Mouse (Mus musculus) gastrocnemius, postnatal 10 days (tissue): ENCODE results near the gene Depdc5. TPM values are rescaled to one million over a fixed set of nuclear protein-coding genes. Genes with fewer than 3 reads are reported as not detected.

Experiments
- DNase-seq: peaks from one replicate; pipeline ENCODE4 v3.0.0; 2021; ENCODE audit warnings: mixed read lengths
- total RNA-seq, 2 experiments: library from RNA; stranded (reverse); gene quantifications; 2 replicates each; pipeline ENCODE4 v1.2.3; 2021

Depdc5 gene
- total RNA-seq, 2 experiments from 2014 or later: 14.2 to 14.5 TPM

DNA sequence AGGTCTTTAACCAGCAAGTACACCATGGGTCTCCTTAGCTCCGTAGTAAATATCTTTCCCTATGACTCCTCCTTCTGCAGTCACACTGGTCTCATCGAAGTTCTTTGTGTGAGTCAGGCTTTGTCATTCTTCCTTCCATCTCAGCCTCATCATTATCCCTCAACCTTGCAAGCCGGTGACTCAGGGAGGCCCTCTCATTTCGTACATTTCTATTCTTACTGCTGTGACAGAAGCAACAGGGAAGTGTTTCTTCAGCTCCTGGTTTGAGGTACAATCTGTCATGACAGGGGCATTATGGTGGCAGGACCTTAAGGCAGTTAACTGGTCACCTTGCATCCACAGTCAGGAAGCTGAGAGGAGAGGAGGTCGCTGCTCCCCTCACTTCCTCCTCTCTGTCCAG is 139.3 kb downstream of the Depdc5 start:
- DNase-seq: no peak

GRCm38 (mm10) chr5:33003500-33003899 is 140.0 kb downstream of the Depdc5 start:
- no peak for DNase-seq

DNA sequence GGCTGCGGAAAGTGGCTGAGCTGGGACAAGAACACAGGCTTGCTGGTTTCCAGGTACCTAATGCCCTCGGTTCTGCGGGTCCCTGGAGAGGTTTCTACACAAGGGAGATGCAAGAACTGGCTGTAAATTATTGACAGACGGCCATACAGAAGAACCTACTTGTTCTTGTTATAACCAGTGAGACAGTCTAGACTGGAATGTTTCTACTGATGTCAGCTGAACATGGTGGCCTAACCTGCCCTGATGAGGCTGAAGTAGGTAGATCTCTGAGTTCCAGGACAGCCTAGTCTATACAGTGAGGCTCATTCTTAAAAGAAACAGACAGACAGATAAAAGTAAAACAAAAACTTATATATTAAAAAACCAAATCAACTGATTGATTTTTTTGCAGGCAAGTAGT is 140.6 kb downstream of the Depdc5 start:
- DNase-seq: no peak

GRCm38 (mm10) chr5:33005442-33006145 is 142.1 kb downstream of the Depdc5 start:
- DNase-seq: no peak

GRCm38 (mm10) chr5:33006670-33007069 is 143.2 kb downstream of the Depdc5 start:
- no peak for DNase-seq

DNA sequence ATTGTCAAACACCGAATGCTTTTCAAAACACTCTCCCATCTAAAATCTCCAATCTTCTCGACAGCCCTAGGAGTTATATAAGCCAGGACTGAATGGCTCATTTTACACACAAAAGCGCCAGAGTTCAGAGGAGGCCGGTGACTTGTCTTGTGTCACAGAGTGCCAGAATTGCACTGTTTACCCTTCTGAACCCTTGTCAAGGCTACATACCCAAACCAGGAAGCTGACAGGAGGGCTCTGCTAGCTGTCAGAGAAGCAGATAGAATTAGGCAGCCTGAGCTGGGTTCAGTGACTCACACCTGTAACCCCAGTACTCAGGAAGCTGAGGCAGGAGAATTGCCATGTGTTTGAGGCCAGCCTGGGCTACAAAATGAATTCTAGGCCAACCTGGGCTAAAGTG is 143.9 kb downstream of the Depdc5 start:
- DNase-seq: no peak

- DNase-seq: no peak
Observed at GRCm38 (mm10) chr5:33009301-33009700, 145.8 kb downstream of the Depdc5 start.

DNA sequence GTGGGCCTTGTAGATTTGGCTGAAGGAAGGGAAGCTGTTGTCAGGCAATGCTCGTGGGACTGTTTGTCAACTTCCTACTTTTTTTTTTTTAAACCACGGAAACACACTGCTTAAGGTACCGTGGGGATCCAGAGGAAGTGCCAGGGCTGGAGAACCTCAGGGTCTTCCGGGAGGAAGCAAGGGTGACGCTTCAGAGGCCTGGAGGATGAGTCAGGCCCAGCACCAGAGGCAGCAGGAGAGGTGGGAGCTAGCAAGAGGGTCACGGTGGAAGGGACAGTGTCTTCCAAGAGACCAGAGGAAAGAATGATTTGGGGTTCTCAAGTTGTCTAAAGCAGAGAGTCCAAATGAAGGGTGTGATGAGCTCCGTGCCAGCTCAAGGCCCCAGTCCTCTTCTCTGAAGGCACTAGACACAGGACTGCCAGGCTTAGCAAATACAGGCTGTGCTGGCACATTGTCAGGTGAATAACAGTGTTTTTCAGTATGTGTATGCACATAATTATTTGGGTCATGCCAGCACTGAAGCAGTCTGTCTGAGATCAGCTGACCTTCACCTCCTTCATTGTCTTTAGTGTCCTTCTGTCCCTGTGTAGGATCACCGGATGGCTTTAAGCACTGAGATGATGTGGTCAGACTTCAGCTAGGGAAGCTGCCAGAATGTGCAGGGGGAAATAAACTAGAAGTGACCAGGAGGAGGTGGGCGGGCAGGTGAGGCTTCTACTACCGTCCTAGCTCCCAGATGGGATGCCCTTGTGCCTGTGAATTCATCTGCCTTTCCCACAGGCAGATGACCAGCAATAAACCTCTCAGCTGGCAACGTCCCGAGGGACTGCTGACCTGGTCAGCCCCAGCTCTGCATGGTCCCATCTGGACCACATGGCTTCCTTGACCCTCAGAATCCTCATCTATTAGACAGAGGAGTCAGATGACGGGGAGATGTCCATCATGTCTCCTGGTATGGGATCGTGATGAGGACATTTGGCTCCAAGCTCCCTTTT is 146.6 kb downstream of the Depdc5 start:
- DNase-seq: no peak

DNA sequence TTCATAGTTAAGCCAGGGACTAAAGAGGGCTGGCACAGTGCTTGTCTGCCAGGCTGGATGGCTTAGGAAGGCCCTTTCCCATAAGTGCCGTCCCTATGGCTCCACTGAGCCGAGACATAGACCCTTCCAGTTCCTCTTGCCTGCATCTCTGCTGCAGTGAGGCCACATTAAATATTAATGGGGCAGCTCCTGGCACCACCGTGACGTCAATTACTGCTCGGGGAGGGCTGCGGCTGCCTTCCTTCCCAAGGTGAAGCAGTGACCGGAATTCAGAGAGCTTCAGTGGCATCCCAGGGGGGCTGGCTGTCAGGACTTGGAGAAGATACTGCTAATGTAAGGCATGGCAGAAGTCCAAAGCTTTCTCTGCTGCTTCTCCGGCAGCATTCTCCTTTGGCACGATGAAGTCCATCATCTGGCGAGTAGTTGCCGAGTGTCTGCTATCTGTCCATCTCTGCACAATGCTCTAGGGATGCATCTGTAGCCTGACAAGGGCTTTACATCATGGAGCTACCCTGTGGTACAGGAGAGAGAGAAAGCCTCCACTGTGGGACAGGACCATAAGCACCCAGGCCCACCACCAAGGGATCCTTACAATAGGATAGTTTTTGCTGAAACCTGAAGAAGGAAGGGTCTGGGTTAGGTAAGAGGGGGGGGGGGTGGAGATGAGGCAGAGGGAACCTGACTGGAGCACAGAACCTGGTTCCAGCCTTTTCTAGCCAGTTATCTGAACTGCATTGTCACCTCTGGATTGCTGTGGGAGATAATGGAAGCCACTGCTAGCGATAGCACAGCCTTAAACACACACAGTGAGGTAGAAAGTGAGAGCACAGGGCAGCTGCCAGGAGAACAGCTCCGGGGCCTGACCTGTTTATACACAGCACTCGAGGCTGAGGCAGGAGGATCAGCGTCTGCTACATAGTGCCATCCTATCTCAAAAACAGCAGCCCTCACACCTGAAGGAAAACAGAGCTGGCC is 147.9 kb downstream of the Depdc5 start:
- DNase-seq: no peak

DNA sequence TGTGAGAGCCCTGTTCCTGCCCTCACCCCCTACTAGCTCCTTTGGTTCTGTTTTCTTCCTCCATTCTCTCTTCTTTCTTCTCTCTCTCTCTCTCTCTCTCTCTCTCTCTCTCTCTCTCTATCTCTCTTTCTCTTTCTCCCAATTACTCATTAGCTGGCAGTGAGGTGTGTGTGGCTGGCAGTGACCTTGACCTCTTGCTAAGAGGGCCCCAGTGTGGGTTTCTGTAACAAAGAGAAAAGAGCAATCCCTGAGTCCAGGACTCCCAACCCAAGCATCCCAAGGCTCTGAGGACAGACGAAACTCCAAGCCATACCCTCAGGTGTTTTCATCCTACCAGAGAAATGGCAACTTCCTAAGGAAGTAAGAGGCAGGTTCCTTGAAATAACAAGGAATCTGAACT is 150.6 kb downstream of the Depdc5 start:
- DNase-seq: no peak

GRCm38 (mm10) chr5:33015579-33015978 is 152.1 kb downstream of the Depdc5 start:
- no peak for DNase-seq

- no peak for DNase-seq
Observed at GRCm38 (mm10) chr5:33018189-33018560, 154.7 kb downstream of the Depdc5 start.

DNA sequence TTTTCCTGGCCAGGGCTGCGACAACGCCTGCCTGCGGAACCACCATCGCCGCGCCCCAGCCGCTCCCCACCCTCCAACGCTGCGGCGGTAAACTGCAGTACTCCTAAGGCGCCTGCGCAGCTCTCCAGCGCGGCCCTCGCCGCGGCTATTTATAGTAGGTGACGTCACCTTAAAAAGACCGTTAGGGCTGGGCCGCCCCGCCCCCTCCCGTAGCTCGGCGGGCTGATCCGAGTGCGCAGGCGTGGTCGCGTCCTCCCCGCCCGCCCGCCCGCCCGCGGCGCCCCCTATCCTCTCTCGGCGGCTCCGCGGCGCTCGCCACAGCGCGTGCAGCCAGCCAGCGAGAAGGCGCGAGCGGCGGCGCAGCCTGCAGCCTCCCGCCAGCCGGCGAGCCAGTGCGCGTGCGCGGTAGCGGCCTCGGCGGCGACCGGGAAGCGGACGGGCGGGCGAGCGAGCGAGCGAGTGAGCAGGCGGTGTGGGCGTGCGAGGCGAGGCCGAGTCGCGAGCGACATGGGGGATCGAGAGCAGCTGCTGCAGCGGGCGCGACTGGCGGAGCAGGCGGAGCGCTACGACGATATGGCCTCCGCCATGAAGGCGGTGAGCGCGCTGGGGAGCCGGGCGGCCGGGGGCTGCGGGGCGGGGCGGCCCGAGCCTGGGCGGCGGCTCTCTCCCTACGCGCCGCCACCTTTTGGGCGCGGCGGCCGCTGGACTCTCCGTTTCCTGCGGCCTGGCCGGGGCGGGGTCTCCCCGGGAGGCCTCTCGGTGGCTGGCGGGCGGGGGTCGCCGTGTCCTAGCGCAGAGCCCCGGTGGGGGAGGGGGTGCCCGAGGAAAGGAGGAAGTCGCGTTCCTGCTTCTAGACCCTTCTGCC is 155.3 kb downstream of the Depdc5 start, which contains the start of gene Ywhah:
Ywhah (plus strand) TSS at position 256 of the 865 bp plus-strand sequence.
- DNase-seq: peak; percentile 96

DNA sequence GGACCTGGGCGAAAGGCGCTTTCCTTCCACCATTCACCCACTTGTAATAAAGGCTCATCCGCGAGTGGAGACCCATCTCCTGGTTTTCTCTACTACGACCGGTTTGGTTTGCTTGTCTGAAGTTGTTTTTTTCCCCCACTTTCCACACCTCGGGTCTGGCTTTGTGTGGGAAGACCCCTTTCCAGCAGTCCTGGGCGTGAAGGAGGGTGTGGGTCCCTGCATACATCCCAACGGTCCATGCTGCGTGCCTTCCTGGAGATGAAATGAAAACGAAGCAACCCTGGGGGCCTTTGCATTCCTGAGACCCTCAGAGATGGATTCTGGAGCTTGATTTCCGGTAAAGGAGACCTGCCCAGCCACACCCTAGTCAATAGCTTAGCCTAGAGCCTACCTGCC is 155.9 kb downstream of the Depdc5 start:
- DNase-seq: no peak

DNA sequence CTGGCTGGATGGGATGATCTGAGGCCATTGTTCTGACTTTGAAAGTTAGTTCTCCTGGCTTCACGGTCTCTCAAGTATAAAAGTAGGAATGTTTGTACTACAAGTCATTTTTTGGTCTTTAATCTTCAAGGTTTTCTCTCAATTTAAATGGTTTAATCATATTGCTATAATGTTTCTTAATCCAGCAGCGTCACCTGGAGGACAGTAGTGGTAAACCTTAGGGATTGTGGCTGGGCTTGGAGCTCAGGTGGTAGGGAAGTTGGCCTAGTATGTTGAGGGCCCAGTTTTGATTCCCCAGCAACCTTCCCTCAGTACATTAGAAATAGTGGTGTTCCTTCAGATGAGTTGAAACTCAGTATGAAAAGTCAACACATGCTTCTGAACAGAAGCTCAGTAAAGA is 158.1 kb downstream of the Depdc5 start:
- no peak for DNase-seq

DNA sequence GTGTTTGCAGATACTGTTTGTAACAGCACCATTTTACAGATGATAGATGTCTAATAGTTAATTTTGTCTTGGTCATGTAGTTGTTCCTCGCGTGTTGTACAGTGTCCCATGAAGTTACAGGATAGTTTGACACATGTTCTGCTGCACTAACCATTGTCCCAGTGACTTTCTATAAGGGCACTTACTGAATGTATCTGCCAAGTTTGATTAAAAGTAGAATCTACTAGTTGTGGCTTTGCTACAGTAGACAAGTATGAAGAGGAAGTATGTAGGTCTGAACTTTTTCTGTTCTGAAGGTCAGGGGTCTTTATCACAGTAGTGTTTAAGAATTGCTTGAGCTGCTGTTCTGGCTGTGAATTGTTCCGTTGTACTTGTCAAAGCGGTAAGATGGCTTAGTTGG is 159.8 kb downstream of the Depdc5 start:
- no peak for DNase-seq

- no peak for DNase-seq
Observed at GRCm38 (mm10) chr5:33024474-33024873, 161.0 kb downstream of the Depdc5 start.

GRCm38 (mm10) chr5:33028656-33029055 is 165.2 kb downstream of the Depdc5 start:
- no peak for DNase-seq

DNA sequence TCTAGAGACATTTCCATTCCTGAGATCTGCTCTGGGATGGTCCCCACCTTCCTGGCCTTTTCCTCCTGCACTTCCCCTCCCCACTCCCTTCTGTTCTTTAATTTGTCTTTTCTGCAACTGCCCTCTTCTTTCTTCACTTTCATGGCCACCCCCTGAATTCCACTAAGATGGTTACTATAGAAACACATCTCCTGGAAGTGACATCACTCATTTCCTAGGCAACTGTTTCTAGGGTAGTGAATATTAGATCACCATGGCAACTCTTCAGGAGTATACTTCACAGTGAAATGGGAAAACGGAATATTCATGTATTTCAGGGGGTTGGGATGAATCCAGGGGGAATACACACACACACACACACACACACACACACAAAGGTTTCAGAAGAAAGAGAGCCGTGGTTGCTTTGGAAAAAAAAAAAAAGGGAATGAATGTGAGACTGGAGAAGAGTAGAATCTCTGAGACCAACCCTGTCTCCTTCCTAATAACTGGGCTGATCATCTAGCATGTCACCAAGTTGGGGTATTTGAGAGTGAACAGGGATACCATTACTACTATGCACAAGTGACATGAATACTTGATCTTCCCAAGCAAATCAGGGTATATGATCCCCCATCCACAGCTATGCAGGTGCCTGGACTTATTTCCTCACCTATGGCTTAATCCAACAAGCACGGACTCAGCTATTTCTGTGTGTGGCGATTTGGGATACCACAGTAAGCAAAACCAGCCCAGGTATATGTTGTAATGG is 167.1 kb downstream of the Depdc5 start:
- no peak for DNase-seq

GRCm38 (mm10) chr5:33032036-33032773 is 168.7 kb downstream of the Depdc5 start:
- DNase-seq: no peak
